Mouse (Mus musculus): ENCODE measurements at regions not wholly inside any gene's neighbourhood (a gene's known extent, or its start where the extent isn't known, plus 50 kb on each side); places are given as distances from the start of the nearest gene placed in this dataset.

DNA sequence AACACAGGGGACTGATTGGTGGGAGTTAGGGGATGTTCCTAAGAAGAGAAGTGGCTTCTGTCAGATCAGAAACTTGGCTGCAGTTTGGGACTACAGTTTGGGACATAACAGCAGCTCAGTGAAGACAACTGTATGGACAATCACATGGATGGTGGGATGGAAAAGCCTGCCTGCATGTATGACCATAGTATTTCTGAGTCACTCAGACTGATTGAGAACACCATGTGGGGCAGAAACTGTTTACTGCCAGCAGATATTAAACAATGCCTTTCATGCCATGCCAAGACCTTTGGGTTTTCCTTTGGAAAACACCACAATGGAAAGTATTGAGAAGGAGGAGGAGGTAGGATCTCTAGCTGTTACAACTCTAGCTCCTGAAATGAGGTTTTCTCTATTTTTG is 635.0 kb downstream of the Inhba start:
- no peak for DNase-seq (ENCODE audit: extremely low spot score in 1 of 2, low spot score in 1 of 2)

DNA sequence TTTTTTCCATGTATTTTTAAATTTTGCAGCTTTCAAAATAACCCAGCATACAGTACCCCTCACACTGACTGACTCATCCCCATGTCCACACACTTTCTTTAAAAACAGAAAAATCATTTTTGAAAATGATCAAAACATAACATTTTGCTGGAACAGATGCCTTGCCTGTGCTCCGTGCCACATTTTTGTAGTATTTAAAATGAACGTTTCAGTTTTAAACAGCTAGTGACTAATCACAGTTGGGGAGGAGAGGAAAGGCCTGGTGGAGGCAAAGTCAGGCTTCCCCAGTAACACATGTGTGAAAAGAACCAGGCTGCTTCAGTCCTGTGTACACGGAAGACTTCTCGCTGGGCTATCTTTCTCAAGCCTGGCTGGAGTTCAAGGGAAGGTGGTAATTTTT is 644.5 kb downstream of the Inhba start:
- DNase-seq (ENCODE audit: extremely low spot score in 1 of 2, low spot score in 1 of 2): no peak

DNA sequence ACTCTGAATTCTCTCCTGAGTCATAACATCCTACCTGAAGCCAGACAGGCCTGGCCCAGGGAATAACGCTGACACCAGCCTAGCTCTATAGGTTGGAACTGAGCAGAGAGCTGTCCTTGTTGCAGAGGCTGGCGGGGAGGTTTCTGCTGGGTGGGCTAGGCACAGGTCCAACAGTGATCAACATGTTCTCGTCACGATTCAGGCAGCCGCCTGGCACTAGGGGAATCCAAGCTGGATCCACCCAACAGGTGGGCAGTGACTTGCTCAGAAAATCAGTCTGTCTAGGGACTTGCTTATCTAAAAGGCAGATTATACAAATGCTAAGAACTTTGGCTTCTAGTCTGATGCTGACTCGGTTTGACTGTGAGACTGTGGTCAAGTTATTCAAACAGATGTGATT is 648.2 kb downstream of the Inhba start:
- DNase-seq (ENCODE audit: extremely low spot score in 1 of 2, low spot score in 1 of 2): peak in 1 of 2 experiments; percentile 29

DNA sequence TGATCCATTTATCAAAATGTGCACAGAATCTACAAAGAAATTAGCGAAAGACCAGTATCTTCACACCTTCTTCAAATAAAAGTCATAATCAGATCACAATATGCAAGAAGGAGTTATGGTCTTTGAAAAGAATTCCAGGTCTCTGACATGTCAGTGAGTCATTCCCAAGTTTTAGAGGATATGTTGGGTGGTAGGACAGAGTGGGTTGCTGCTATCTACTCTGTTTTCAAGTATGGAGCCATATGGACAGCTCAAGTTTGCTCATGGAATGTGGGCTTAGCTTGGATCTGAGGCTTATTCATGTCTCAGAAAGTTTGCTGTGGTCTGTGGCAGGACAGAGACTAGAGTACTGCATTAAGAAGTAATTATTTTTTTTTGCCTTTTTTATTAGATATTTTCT is 657.0 kb downstream of the Inhba start:
- no peak for DNase-seq (ENCODE audit: extremely low spot score in 1 of 2, low spot score in 1 of 2)

DNA sequence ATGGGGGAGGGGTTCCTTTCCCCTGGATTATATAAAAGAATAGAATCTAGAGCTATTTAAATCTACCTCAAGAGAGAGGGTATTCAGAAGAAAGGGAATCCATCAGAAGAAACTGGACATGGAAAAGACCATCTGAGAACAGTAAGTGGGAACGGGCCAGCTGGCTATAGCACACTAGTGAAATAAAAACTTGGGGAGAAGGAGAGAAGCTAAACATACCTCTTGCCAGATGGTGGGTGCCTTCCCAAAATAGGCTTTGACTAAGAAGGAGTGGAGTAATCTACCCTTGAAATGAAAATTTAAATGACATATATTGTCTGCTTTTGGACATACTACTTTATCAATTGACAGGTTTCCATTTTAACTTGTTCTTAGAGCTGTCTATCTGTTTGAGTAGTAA is 657.6 kb downstream of the Inhba start:
- DNase-seq (ENCODE audit: extremely low spot score in 1 of 2, low spot score in 1 of 2): no peak

- no peak for DNase-seq (ENCODE audit: extremely low spot score in 1 of 2, low spot score in 1 of 2)
Measured at GRCm38 (mm10) chr13:16670047-16670733, 658.5 kb downstream of the Inhba start.

GRCm38 (mm10) chr13:16670736-16671135 is 659.1 kb downstream of the Inhba start:
- no peak for DNase-seq (ENCODE audit: extremely low spot score in 1 of 2, low spot score in 1 of 2)

DNA sequence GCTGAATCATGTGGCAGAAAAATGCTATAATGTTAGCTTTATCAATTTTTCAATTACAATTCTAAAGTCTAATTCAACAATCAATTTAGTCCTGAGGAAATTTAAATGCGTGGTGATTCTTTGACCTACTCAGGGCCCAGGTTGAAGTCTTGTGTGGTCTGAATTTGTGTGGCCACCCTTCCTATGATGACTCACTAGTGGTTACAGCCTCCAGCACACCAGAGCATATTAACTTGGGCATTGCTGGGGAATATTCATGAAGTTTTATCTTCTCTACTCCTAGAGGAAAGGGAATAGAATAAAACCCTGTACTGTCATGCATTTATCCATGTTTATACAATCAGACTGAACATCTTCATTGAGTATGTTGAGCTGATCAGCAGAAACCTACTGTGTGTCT is 665.2 kb downstream of the Inhba start:
- no peak for DNase-seq (ENCODE audit: extremely low spot score in 1 of 2, low spot score in 1 of 2)

DNA sequence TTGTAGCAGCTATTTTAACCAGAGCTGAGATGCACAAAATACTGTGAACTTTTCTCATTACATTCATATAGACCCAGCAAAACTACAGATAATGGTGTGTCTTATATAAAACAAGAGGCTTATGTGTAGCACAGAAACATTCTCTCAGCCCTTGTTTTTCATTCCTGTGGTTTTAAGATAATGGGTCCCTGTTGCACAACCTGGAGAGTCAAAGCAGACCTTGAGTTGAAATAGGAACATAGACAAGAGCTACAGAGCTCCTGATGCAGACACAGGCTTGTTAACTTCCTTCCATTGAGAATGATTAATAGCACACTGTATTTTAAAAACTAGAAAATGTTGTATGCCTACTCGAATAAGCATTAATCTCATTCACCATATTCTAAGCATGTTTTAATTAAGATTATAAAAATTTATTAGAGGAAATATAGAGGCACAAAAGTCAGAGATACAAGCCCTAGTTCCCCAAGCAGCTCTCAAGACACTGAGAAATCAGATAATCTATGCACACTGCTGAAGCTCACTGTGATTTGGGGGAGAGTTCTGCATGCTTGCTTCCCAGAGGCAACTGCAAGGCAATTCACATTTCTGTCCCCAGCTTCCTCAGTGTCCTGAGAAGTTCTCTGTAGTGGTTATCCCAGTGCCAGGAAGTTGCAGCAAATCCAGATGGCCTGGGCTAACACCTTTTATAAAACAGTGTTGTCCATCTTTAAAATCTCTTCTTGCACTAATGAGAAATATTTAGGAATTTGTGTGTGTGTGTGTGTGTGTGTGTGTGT is 666.8 kb downstream of the Inhba start:
- no peak for DNase-seq (ENCODE audit: extremely low spot score in 1 of 2, low spot score in 1 of 2)

- DNase-seq (ENCODE audit: extremely low spot score in 1 of 2, low spot score in 1 of 2): no peak
Measured at GRCm38 (mm10) chr13:16694201-16694600, 682.5 kb downstream of the Inhba start.

- DNase-seq (ENCODE audit: extremely low spot score in 1 of 2, low spot score in 1 of 2): no peak
Measured at GRCm38 (mm10) chr13:16700934-16701333, 689.3 kb downstream of the Inhba start.

- no peak for DNase-seq (ENCODE audit: extremely low spot score in 1 of 2, low spot score in 1 of 2)
Measured at GRCm38 (mm10) chr13:16702138-16702537, 690.5 kb downstream of the Inhba start.

GRCm38 (mm10) chr13:16705217-16706104 is 693.8 kb downstream of the Inhba start:
- no peak for DNase-seq (ENCODE audit: extremely low spot score in 1 of 2, low spot score in 1 of 2)

DNA sequence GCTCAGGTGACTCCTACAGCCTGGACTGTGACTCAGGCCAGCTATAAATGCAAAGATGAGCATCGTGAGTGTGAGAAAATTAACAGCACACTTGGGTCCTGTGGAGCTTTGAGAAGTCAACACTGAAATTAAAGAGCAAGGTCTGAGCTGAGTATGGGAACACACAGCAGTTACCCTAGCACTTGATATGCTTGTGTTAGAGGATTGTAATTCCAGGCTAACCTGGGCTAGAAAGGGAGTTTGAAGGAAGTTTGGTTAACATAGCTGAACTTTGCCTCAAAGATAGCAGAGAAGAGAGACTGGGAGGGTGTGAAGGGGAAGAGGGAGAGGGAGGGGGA is 694.4 kb downstream of the Inhba start:
- no peak for DNase-seq (ENCODE audit: extremely low spot score in 1 of 2, low spot score in 1 of 2)

DNA sequence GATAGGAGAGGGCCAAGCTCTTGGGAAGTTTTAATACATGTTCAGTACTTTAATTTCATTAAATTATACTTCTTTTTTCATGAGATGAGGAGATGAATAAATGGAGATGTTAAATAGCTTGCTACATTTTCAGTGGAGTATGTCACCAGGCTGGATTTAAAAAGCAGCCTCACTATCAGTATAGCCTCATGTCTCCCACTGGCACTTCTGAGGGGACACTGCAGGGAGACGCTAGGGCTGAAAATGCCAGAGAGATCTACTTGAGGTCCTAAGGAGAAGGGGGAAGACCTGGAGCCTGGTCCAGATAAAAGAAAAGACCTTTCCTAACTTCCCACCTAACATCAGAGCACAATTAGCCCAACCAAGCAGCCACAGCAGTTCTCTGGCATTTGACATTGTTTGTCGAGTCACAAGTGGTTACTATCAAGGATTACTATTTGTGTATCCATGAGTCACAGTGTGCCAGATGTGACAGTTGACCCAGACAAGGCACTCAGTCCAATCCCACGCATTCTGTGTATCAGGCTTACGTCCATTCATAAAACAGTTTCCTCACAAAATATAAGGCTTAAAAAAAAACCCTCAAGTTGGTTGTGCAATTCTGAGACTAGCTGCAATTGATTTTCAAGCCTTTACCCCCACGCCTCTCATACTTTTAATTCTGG is 703.8 kb downstream of the Inhba start:
- no peak for DNase-seq (ENCODE audit: extremely low spot score in 1 of 2, low spot score in 1 of 2)

DNA sequence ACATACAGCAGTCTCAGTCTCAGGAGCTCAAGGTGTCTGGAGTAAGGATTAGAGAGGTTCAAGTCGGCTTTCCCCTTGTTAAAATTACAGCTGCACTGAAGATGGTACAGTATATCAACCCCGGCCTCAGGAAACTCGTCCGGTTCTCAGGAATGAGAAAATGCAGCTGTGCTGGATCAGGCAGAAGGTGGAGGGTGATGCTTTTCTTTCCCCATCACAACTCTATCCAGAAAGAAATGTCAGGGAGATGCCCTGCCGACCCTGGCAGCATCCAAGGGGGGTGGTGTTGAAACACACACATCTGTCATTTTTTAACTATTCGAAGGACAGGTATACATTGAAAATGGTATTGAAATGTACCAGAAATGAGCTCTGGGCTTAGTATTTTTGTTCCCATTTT is 704.7 kb downstream of the Inhba start:
- DNase-seq (ENCODE audit: extremely low spot score in 1 of 2, low spot score in 1 of 2): no peak

DNA sequence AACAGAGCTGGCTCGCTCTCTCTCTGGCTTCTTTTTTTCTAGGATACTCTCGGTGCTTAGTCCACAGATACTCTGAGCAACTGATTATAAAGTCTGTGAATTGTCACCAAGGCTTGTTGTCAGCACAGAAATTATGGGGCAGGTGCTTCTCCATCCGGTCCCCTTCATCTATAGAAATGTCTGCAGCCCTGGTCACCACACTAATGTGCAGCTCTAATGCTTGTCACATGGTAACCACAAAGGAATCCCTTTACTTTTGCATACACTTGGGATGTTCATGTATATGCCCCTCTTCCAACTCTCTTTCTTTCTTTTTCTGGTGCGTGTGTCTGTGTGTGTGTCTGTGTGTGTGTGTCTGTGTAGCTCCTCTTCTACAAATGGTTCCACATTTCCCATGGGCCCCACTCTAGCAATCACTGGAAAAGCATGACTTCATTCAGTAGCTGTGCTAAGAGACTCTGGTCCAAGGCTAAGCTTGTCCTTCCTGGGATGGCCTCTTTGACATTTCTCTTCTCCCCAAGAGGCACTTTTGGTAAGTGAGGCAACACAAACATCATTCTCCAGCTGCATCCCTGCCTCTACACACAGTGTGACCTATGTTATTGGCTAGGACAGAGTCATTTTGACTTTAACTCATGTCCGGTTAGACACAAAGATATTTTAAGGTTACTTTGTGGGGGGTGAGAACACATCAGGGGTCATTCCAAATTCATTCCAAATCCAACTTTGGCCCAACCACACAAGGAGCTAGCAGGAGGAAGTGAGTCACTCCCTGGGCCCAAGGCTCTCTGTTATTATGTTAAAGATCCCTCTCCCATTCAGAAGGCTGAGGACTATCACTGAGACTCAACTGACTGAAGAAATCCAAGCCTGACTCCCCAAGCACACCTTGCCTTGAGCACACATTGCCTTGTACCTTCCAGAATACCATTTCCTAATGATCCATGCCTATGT is 705.4 kb downstream of the Inhba start:
- DNase-seq (ENCODE audit: extremely low spot score in 1 of 2, low spot score in 1 of 2): no peak

DNA sequence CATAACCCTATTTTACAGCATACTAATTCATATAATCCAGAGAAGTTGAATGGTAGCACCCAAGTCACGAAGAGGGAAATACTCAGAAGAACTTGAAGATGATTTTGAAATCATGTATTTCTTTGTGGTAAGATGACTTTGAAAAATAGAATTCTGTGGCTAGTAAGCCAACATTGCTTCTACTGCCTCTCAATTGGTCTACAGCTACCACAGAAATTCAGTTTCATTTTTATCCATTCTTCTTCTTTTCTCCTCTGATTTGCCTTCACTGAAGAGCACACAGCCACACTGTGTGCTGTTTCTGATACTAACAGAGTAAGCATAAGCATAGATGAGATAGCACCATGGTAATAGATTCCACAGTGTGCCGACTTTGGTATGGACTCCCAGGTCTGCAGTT is 708.4 kb downstream of the Inhba start:
- no peak for DNase-seq (ENCODE audit: extremely low spot score in 1 of 2, low spot score in 1 of 2)

DNA sequence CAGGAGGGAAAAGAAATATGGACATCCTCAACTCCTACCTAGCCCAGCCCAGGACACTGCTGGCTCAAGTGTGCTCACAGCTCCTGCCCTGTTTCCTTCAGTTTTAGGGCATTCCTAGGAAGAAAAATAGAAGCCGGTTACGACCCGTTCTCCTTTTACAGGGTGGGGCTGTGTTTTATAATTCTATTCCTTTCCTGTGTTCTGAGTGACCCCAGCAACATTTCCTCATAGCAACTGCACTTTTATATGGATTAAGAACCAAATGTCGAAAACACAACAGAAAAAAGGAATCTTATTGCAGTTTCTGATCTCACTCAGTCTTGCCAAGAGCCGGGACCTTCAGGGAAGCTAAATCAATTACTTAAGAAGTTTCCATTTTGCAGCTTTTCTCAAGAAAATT is 713.7 kb downstream of the Inhba start:
- DNase-seq (ENCODE audit: extremely low spot score in 1 of 2, low spot score in 1 of 2): no peak

DNA sequence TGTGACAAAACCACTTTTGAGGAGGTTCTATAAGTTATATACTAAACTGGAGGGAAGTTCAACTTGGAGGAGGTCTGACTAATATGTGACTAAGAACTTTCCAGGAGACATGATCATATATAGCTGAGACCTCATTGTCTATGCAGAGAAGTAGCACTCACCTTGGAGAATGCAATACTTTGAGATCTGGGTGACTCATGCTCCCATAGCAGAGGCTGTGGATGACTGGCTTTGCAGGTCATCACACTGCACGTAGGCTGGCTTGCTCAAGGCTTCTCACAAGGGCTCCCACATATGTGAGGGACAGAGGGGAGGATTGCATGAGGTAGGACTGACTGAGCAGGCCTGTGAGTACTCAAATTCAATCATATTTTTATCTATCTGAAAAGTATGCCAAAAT is 726.7 kb downstream of the Inhba start:
- no peak for DNase-seq (ENCODE audit: extremely low spot score in 1 of 2, low spot score in 1 of 2)
